Mouse (Mus musculus) CH12.LX (cell line): ENCODE measurements around the gene Ntm. TPM values are rescaled to one million over a fixed set of nuclear protein-coding genes. Genes with fewer than 3 reads are reported as not detected.

ENCODE experiments used
- DNase-seq: peaks from one replicate; pipeline ENCODE4 v3.0.0-alpha.2; 2013; ENCODE audit errors: extremely low read depth
- H3K27ac ChIP-seq: 2 replicates; pipeline ENCODE4 v1.5.1; 2012; ENCODE audit warnings: low read depth, mild to moderate bottlenecking, control low read depth, moderate library complexity; ENCODE audit not compliant: insufficient read depth
- H3K27me3 ChIP-seq: replicated peaks from 2 replicates; pipeline ENCODE3; 2012; ENCODE audit warnings: inconsistent platforms
- H3K36me3 ChIP-seq, 2 experiments: replicated peaks in 1 of 2; 2 replicates each; pipeline versions ENCODE3 to v1.6.1; 2012; ENCODE audit warnings: inconsistent platforms in 1 of 2, low read length in 1 of 2, mild to moderate bottlenecking in 1 of 2, mixed read lengths in 1 of 2, moderate library complexity in 1 of 2; ENCODE audit not compliant: control insufficient read depth in 1 of 2, insufficient read depth in 1 of 2
- H3K4me1 ChIP-seq, 2 experiments: 2 replicates each; pipeline ENCODE4 v1.6.1; 2012; ENCODE audit warnings: inconsistent platforms in 1 of 2, moderate library complexity in 1 of 2; ENCODE audit not compliant: insufficient read depth in 2 of 2, control insufficient read depth in 1 of 2
- H3K4me2 ChIP-seq: 2 replicates; pipeline ENCODE4 v1.6.1; 2012; ENCODE audit warnings: low read depth, mild to moderate bottlenecking, control low read depth; ENCODE audit not compliant: poor library complexity, insufficient read depth, severe bottlenecking
- H3K4me3 ChIP-seq, 3 experiments: fragments of 150-350 bp in 1 of 3; sonication (generic) in 1 of 3; replicated peaks in 1 of 3; 2 replicates each; pipeline versions ENCODE3 to v1.5.1; 2011 to 2012; ENCODE audit warnings: low read depth in 2 of 3, low read length in 2 of 3, mild to moderate bottlenecking in 2 of 3, moderate library complexity in 2 of 3, control low read depth in 1 of 3, improper control_type of control experiment in 1 of 3, inconsistent platforms in 1 of 3, mixed read lengths in 1 of 3; ENCODE audit not compliant: poor library complexity in 1 of 3
- H3K79me2 ChIP-seq: replicated peaks from 2 replicates; pipeline ENCODE4 v1.6.1; 2012; ENCODE audit warnings: mild to moderate bottlenecking, moderate library complexity; ENCODE audit not compliant: control insufficient read depth, poor library complexity, insufficient read depth, severe bottlenecking; ENCODE audit errors: extremely low read depth
- H3K9ac ChIP-seq: 2 replicates; pipeline ENCODE4 v1.6.1; 2012; ENCODE audit warnings: low read depth, mild to moderate bottlenecking, control low read depth, moderate library complexity; ENCODE audit not compliant: insufficient read depth
- H3K9me3 ChIP-seq: replicated peaks from 2 replicates; pipeline ENCODE3; 2012; ENCODE audit warnings: low read length, inconsistent platforms, mixed read lengths
- CHD2 ChIP-seq: IDR thresholded peaks from 2 replicates; pipeline ENCODE4 v1.6.1; 2011; ENCODE audit warnings: low read length, improper control_type of control experiment
- CTCF ChIP-seq, 2 experiments: IDR thresholded peaks in 1 of 2; conservative IDR thresholded peaks in 1 of 2; 2 replicates each; pipeline ENCODE4 v1.5.1; 2011 to 2012; ENCODE audit warnings: low read depth in 2 of 2, low read length in 2 of 2, improper control_type of control experiment in 1 of 2, inconsistent platforms in 1 of 2, mild to moderate bottlenecking in 1 of 2, moderate library complexity in 1 of 2
- EP300 ChIP-seq: IDR thresholded peaks from 2 replicates; pipeline ENCODE4 v1.6.1; 2011; ENCODE audit warnings: low read length, improper control_type of control experiment
- ETS1 ChIP-seq: conservative IDR thresholded peaks from 2 replicates; pipeline ENCODE4 v1.6.1; 2012; ENCODE audit warnings: low read depth, mild to moderate bottlenecking, inconsistent platforms, low read length, improper control_type of control experiment, moderate library complexity
- HCFC1 ChIP-seq: IDR thresholded peaks from 2 replicates; pipeline ENCODE4 v1.6.1; 2012; ENCODE audit warnings: low read depth, mild to moderate bottlenecking, inconsistent platforms, low read length, improper control_type of control experiment
- IRF4 ChIP-seq: IDR thresholded peaks from 2 replicates; pipeline ENCODE4 v1.6.1; 2014; ENCODE audit warnings: low read depth, mild to moderate bottlenecking, inconsistent platforms, low read length, improper control_type of control experiment
- JUND ChIP-seq: conservative IDR thresholded peaks from 2 replicates; pipeline ENCODE4 v1.6.1; 2011; ENCODE audit warnings: low read depth, low read length, improper control_type of control experiment
- MAFK ChIP-seq: IDR thresholded peaks from 2 replicates; pipeline ENCODE4 v1.6.1; 2011; ENCODE audit warnings: low read length, improper control_type of control experiment; ENCODE audit not compliant: insufficient replicate concordance
- MAX ChIP-seq: IDR thresholded peaks from 2 replicates; pipeline ENCODE4 v1.6.1; 2011; ENCODE audit warnings: low read length, improper control_type of control experiment
- MYC ChIP-seq: IDR thresholded peaks from 2 replicates; pipeline ENCODE4 v1.6.1; 2011; ENCODE audit warnings: low read depth, mild to moderate bottlenecking, improper control_type of control experiment, low read length
- NELFE ChIP-seq: IDR thresholded peaks from 2 replicates; pipeline ENCODE4 v1.6.1; 2011; ENCODE audit warnings: low read depth, low read length, improper control_type of control experiment
- PAX5 ChIP-seq: IDR thresholded peaks from 2 replicates; pipeline ENCODE4 v1.6.1; 2012; ENCODE audit warnings: low read length, inconsistent platforms, mixed read lengths
- RAD21 ChIP-seq: IDR thresholded peaks from 2 replicates; pipeline ENCODE4 v1.6.1; 2011; ENCODE audit warnings: low read depth, mild to moderate bottlenecking, low read length, improper control_type of control experiment, moderate library complexity
- RCOR1 ChIP-seq: conservative IDR thresholded peaks from 2 replicates; pipeline ENCODE4 v1.6.1; 2012; ENCODE audit warnings: low read depth, mild to moderate bottlenecking, inconsistent platforms, low read length, improper control_type of control experiment
- TBP ChIP-seq: conservative IDR thresholded peaks from 2 replicates; pipeline ENCODE4 v1.6.1; 2011; ENCODE audit warnings: low read depth, low read length, improper control_type of control experiment
- TCF12 ChIP-seq: IDR thresholded peaks from 2 replicates; pipeline ENCODE4 v1.6.1; 2014; ENCODE audit warnings: low read depth, mild to moderate bottlenecking, inconsistent platforms, low read length, improper control_type of control experiment
- UBTF ChIP-seq: IDR thresholded peaks from 2 replicates; pipeline ENCODE4 v1.6.1; 2012; ENCODE audit warnings: low read depth, mild to moderate bottlenecking, inconsistent platforms, low read length, improper control_type of control experiment, moderate library complexity
- USF2 ChIP-seq: conservative IDR thresholded peaks from 2 replicates; pipeline ENCODE4 v1.6.1; 2011; ENCODE audit warnings: low read depth, low read length, improper control_type of control experiment
- ZNF384 ChIP-seq: IDR thresholded peaks from 2 replicates; pipeline ENCODE4 v1.6.1; 2012; ENCODE audit warnings: low read depth, low read length, improper control_type of control experiment, inconsistent platforms
- dilution Hi-C: fragments of 300-500 bp; cut with MboI; formaldehyde crosslinking; loops from 2 replicates; pipeline ENCODE4 v1.14.3; 2020; ENCODE audit warnings: low sequenced_read_pairs; ENCODE audit not compliant: extremely low pct_unique_long_range_greater_than_20kb, extremely low pct_ligation_motif_present
- in situ Hi-C: fragments of 300-500 bp; cut with MboI; formaldehyde crosslinking; loops from 3 replicates; pipeline ENCODE4 v1.14.3; 2019; ENCODE audit warnings: low sequenced_read_pairs, low pct_ligation_motif_present, low pct_unique_long_range_greater_than_20kb, mixed read lengths
- polyA plus RNA-seq: library from polyadenylated mRNA; unstranded; fragments of >175 nt; gene quantifications from 2 replicates; pipeline ENCODE4 v1.2.1, GENCODE M21; 2012; ENCODE audit warnings: low read depth; ENCODE audit not compliant: insufficient read length
- total RNA-seq, 2 experiments: library from RNA; depleted of rRNA; stranded (reverse); fragments of 300-350 nt in 1 of 2; fragments of >200 nt in 1 of 2; gene quantifications; 2 replicates each; pipeline ENCODE4 v1.2.3; 2012 to 2014

Gene Ntm
- total and polyA plus RNA-seq, 3 experiments = not detected

- Histone ChIP-seq H3K9me3 (peaks cover 77% of the 10 kb centered on the region), H3K9ac (no peak overlapping the region), H3K27ac (no peak overlapping the region), H3K36me3 (no peaks in the 10 kb centered on the region), H3K79me2 (no peaks in the 10 kb centered on the region), H3K4me1 (no peaks in the 10 kb centered on the region), H3K27me3 (no peaks in the 10 kb centered on the region), H3K4me3 (no peak overlapping the region), H3K4me2 (no peak overlapping the region)
- DNase-seq = no peak
- dilution Hi-C loops (no loop called here), in situ Hi-C loops (no loop called here)
- TF ChIP-seq TCF12 (no peak), PAX5 (no peak), CHD2 (no peak), MAX (no peak), TBP (no peak), RAD21 (no peak), IRF4 (no peak), MYC (no peak), NELFE (no peak), ETS1 (no peak), MAFK (no peak), ZNF384 (no peak), USF2 (no peak), RCOR1 (no peak), JUND (no peak)
Observed at GRCm38 (mm10) chr9:29691186-29691855, 271.6 kb downstream of the Ntm start.

- Histone ChIP-seq H3K9ac (no peak overlapping the region), H3K79me2 (no peaks in the 10 kb centered on the region), H3K4me1 (no peaks in the 10 kb centered on the region), H3K4me2 (no peak overlapping the region), H3K36me3 (no peaks in the 10 kb centered on the region), H3K4me3 (no peak overlapping the region), H3K27me3 (no peaks in the 10 kb centered on the region), H3K27ac (no peak overlapping the region), H3K9me3 (peaks cover 78% of the 10 kb centered on the region)
- DNase-seq = no peak
- no peak for TF ChIP-seq USF2
- no peak for TF ChIP-seq EP300
- no peak for TF ChIP-seq IRF4
- TF ChIP-seq HCFC1 = no peak
- no peak for TF ChIP-seq UBTF
- no peak for TF ChIP-seq MYC
- no peak for TF ChIP-seq CTCF (conservative IDR thresholded peaks at IDR 0.05 in 1 of 2, IDR thresholded peaks at IDR 0.05 in 1 of 2; ENCODE audit: low read depth in 2 of 2, low read length in 2 of 2)
- dilution Hi-C loops = no loop called here
- in situ Hi-C loops = no loop called here
Observed at GRCm38 (mm10) chr9:29682224-29682623, 280.7 kb downstream of the Ntm start.
